Mouse (Mus musculus) kidney, embryonic 14.5 days (tissue): ENCODE data around the gene Ankrd33. TPM values are rescaled to one million over a fixed set of nuclear protein-coding genes. Genes with fewer than 3 reads are reported as not detected.
A peak's percentile ranks its signal among the peaks of the same experiment; 100 is the strongest.

ENCODE experiments used
- ATAC-seq: fragments of 200-750 bp; cut with Nextera tagmentation; 2 replicates; pipeline ENCODE4 v1.8.0; 2017; ENCODE audit warnings: moderate number of reproducible peaks, mild to moderate bottlenecking, moderate TSS enrichment, moderate library complexity; ENCODE audit not compliant: low FRiP score, low TSS enrichment
- H3K27ac ChIP-seq: fragments of 300-500 bp; sonication (generic); 2 replicates; pipeline ENCODE4 v1.5.1; 2014; ENCODE audit warnings: low read depth, mild to moderate bottlenecking, low read length, moderate library complexity, mixed read lengths
- H3K27me3 ChIP-seq: fragments of 300-500 bp; sonication (generic); 2 replicates; pipeline ENCODE4 v1.6.1; 2014; ENCODE audit warnings: mild to moderate bottlenecking, low read length; ENCODE audit not compliant: control insufficient read depth, insufficient read depth
- H3K36me3 ChIP-seq: fragments of 300-500 bp; sonication (generic); 2 replicates; pipeline ENCODE4 v1.6.1; 2014; ENCODE audit warnings: low read length, mixed read lengths; ENCODE audit not compliant: control insufficient read depth, insufficient read depth
- H3K4me1 ChIP-seq: fragments of 300-500 bp; sonication (generic); 2 replicates; pipeline ENCODE4 v1.6.1; 2014; ENCODE audit warnings: low read length, mixed read lengths; ENCODE audit not compliant: control insufficient read depth, insufficient read depth
- H3K4me2 ChIP-seq: fragments of 300-500 bp; sonication (generic); replicated peaks from 2 replicates; pipeline ENCODE4 v1.6.1; 2014; ENCODE audit warnings: low read depth, mild to moderate bottlenecking, low read length
- H3K4me3 ChIP-seq: fragments of 300-500 bp; sonication (generic); 2 replicates; pipeline ENCODE4 v1.5.1; 2014; ENCODE audit warnings: mild to moderate bottlenecking, low read length
- H3K9ac ChIP-seq: fragments of 300-500 bp; sonication (generic); 2 replicates; pipeline ENCODE4 v1.6.1; 2014; ENCODE audit warnings: low read depth, mild to moderate bottlenecking, low read length, moderate library complexity
- H3K9me3 ChIP-seq: fragments of 300-500 bp; sonication (generic); 2 replicates; pipeline ENCODE4 v1.6.1; 2016; ENCODE audit warnings: low read length; ENCODE audit not compliant: control insufficient read depth
- WGBS: fragments of 180-500 bp; shearing (Covaris S2); extraction: QIAGEN DNeasy Blood & Tissue Kit; methylation state at CpG from one replicate; pipeline ENCODE4 v1.1.7; 2014; 5-methylcytosine and 5-hydroxymethylcytosine counted together
- polyA plus RNA-seq: library from polyadenylated mRNA; unstranded; fragments of >200 nt; fragmentation: Nextera tagmentation; extraction: Ambion mirVana; gene quantifications from 2 replicates; pipeline ENCODE4 v1.2.1, GENCODE M21; 2014

Ankrd33 gene
- polyA plus RNA-seq, 1 experiment from 2014 or later = not detected

DNA sequence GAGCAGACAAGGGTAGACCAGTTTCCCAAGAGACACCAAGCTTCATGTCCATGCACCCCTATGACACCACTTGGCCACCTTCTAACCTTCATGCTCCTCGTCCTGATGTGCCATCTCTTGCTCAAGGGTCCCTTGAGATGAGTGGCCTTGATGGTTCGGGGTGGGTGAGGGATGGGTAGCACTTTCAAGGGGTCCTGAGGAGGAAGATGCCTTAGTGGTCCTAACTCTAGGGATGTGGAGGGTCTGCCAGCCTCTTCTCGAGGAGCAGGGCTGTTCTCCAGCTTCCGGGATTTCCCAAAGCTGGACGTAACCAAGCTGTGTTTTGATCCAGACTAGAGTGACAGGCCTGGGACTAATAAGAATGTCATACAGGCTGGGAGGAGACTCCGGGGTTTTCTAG is 10.0 kb downstream of the Ankrd33 start:
- 90% methylated on average over 6 of the region's 6 CpGs for WGBS
- H3K9ac ChIP-seq = no peak overlapping the region
- no peak overlapping the region for H3K27ac ChIP-seq

DNA sequence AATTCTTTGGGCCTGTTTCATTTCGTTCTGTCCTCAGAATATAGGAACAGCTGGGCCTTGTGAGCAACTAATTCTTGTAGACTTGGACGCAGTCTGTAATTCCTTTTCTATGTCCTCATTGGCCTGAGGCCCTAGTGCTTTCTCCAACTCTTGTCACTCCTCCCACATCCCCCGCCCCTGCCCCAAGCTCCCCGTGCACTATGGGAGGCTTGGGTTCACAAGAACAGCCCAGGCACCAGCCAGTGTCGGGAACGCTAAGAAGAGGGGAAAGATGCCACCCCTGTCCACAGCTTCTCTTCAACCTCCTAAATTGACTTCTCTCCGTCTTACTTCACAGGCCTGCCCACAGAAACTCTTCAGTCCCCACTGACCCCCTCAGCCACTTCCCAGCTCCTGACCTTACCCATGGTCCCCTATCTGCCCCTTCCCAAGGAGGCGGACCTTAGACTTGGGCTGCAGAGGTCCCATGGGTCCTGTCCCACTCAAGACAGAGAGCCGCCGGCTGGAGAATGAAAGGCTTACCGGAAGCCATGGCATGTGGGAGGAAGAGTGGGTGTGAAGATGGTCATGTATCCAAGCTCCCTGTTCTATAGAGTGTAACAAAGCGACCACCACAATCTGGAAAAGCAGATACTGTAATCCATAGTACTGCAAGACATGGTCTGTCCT is 11.5 kb downstream of the Ankrd33 start:
- H3K4me2 ChIP-seq = no peak overlapping the region
- H3K27ac ChIP-seq = 0 out of 2 replicates have a peak overlapping the region, but pooled peaks have one; percentile 26
- H3K9me3 ChIP-seq = no peaks in the 10 kb centered on the region
- H3K27me3 ChIP-seq = peaks cover 13% of the 10 kb centered on the region; the same call in 1 of the 2 replicates
- peaks cover 27% of the 10 kb centered on the region for H3K4me1 ChIP-seq
- H3K9ac ChIP-seq = no peak overlapping the region
- 0 out of 2 replicates have a peak, but pooled peaks have one; percentile 20 for ATAC-seq
- H3K4me3 ChIP-seq = no peak overlapping the region
- H3K36me3 ChIP-seq = no peaks in the 10 kb centered on the region
- WGBS = 67% methylated on average over 12 of the region's 12 CpGs

More for the DNA sequence above, 10.0 kb downstream of the Ankrd33 start:
- Histone ChIP-seq H3K4me3 (no peak overlapping the region), H3K4me2 (no peak overlapping the region), H3K27me3 (peaks cover 13% of the 10 kb centered on the region; the same call in 1 of the 2 replicates), H3K36me3 (no peaks in the 10 kb centered on the region), H3K9me3 (no peaks in the 10 kb centered on the region), H3K4me1 (peaks cover 18% of the 10 kb centered on the region; the same call in 1 of the 2 replicates)
- ATAC-seq = no peak

DNA sequence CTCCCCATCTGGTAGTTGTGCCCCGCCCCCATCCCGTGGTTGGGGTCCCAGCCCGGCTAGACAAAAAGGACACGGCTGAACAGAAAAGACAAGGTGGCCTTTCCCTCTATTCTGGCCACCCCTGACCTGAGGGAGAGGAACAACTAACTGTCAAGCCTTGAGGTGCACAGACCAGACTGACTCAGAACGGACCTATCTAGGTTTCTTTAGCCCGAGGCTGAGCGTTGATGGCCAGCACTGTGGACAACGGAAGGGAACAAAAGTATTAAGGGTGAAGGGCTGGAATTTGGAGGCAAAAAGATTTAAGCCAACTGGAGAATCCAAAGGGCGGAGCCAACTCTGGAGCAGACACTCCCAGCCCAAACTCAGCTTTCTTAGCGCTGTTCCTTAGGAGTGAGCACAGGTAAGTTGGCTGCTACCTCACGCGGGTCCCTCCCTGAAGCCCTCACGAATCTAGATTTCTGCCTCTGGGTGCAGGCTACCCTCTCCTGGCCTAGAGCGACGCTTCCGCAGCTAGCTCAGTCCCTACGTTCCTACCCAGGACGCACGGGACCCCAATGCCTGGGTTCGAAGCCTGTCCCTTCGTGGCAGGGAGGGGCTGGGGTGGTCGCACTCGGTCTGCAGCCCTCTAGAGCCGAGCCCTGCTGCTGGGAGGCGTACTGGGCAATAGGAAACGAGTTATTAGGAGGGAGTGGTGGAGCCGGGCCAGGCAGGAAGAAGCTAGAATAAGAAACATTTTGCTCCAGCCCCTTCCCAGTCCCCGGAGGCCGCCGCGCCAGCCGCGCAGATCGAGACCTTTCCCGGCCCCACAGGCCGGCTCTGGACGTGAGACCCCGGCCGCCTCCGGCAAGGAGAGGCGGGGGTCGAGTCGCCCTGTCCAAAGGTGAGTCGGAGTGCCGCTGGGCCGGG is 12.9 kb downstream of the Ankrd33 start, which contains the start of gene Acvrl1:
Gene Acvrl1 (plus strand): TSS at position 342 of the 909 bp plus-strand sequence.
- H3K27ac ChIP-seq = no peak within 1 kb of the TSS
- 5% methylated on average over 40 of the region's 46 CpGs for whole genome bisulfite sequencing
- H3K4me1 ChIP-seq = peaks cover 36% of the 10 kb centered on the region
- no peaks in the 10 kb centered on the region for H3K36me3 ChIP-seq
- no peaks in the 10 kb centered on the region for H3K9me3 ChIP-seq
- peaks cover 13% of the 10 kb centered on the region; the same call in 1 of the 2 replicates for H3K27me3 ChIP-seq
- ATAC-seq = peak; percentile 26
- peak within 1 kb of the TSS; percentile 72 for H3K4me2 ChIP-seq
- H3K9ac ChIP-seq = peak within 1 kb of the TSS; percentile 72
- peak within 1 kb of the TSS; percentile 51 for H3K4me3 ChIP-seq

DNA sequence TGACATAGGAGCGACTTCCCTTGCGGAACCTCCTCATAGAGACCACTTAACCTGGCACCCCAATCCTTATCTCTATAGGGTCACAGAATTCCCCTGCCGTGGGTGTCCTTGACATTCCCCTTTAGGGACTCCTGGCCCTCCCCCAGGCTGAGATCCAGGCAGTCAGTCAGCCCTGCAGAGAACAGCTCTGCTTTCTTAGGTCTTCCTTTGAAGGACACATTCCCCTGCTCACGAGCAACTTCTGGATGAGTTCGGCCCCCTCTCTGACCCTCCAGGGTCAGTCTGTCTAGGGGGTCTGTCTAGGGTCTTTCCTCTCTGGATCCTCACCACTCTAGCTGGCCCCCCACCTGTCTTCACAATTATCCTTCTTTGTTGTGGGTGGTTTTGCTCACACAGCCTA is 13.9 kb downstream of the Ankrd33 start:
- WGBS = 17% methylated on average over 5 of the region's 5 CpGs

DNA sequence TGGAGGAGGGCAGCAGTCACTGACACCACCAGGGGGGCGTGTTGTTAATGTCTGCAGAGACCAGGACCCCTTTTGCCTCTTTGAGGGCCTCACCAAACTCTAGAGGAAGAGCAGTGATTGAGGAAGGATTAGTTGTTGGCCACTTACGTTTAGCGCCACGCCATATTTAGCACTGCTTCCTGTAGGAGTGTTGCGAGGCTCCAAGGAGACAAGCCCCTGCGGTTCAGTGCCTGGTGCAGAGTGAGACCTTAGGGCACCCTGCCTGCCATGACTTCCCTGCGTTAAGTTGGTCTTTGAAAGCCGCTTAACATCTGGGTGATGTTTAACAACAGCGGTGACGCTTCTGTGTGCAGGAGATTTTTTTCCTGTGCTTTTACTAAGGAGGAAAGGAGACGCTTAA is 15.9 kb downstream of the Ankrd33 start:
- Histone ChIP-seq H3K4me3 (no peak overlapping the region), H3K9ac (peak overlapping the region; percentile 2; the same call in 1 of the 2 replicates), H3K27ac (no peak overlapping the region), H3K4me2 (no peak overlapping the region; the same call in 1 of the 2 replicates), H3K36me3 (no peaks in the 10 kb centered on the region), H3K27me3 (peaks cover 13% of the 10 kb centered on the region; the same call in 1 of the 2 replicates), H3K4me1 (peaks cover 47% of the 10 kb centered on the region), H3K9me3 (no peaks in the 10 kb centered on the region)
- no peak for ATAC-seq
- 17% methylated on average over 11 of the region's 11 CpGs for WGBS

More for the DNA sequence above, 13.9 kb downstream of the Ankrd33 start:
- Histone ChIP-seq H3K27ac (no peak overlapping the region), H3K4me1 (peaks cover 45% of the 10 kb centered on the region), H3K9me3 (no peaks in the 10 kb centered on the region), H3K36me3 (no peaks in the 10 kb centered on the region), H3K4me2 (peak overlapping the region; percentile 72), H3K27me3 (peaks cover 13% of the 10 kb centered on the region; the same call in 1 of the 2 replicates), H3K9ac (0 out of 2 replicates have a peak overlapping the region, but pooled peaks have one; percentile 72), H3K4me3 (peak overlapping the region; percentile 51)
- ATAC-seq = no peak

DNA sequence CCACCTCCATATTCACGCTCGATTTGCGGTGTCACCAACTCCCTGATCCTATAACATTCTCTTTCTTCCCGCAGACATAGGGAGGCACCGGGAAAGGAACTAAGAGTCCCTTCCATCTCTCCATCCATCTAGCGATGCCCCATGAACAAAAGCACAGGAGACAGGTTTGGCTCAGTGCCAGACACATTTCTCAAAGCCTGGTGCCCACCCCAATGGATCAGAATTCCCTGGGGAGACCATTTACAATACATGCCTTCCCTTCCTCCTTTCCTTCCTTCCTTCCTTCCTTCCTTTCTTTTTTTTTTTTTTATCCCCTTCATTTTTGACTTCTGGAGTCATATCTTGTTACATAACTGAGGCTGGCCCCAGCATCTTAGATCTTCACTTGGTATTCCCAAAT is 16.5 kb downstream of the Ankrd33 start:
- WGBS = 41% methylated on average over 6 of the region's 6 CpGs
- no peak for ATAC-seq
- no peak overlapping the region for H3K4me3 ChIP-seq
- H3K4me1 ChIP-seq = peaks cover 47% of the 10 kb centered on the region
- no peaks in the 10 kb centered on the region for H3K9me3 ChIP-seq
- H3K36me3 ChIP-seq = no peaks in the 10 kb centered on the region
- H3K4me2 ChIP-seq = no peak overlapping the region; the same call in 1 of the 2 replicates
- peak overlapping the region; percentile 2; the same call in 1 of the 2 replicates for H3K9ac ChIP-seq
- H3K27ac ChIP-seq = no peak overlapping the region
- H3K27me3 ChIP-seq = peaks cover 13% of the 10 kb centered on the region; the same call in 1 of the 2 replicates

DNA sequence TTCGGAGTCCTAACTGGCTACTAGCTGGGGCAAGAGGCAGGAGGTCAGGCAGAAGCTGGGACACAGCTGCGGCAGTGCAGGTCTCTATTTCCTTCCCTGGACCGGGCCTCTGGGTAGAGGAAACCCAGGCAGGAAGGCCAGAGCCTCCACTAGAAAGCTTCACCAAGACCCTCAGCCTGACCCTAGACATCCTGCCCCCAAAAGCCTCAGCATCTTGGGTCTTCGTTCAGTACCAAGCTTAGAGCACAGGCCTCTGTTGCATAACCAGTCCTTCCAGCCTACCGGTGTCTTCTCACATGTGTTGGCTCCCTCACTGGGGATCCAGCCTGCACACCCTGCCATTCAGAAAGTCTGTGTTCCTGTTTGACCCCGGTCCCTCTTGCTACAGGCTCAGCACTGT is 17.2 kb downstream of the Ankrd33 start:
- peaks cover 47% of the 10 kb centered on the region for H3K4me1 ChIP-seq
- no peak for ATAC-seq
- peaks cover 9% of the 10 kb centered on the region; the same call in 1 of the 2 replicates for H3K27me3 ChIP-seq
- peak overlapping the region; percentile 48; the same call in 1 of the 2 replicates for H3K27ac ChIP-seq
- no peak overlapping the region for H3K9ac ChIP-seq
- no peak overlapping the region for H3K4me2 ChIP-seq
- no peak overlapping the region for H3K4me3 ChIP-seq
- no peaks in the 10 kb centered on the region for H3K36me3 ChIP-seq
- 72% methylated on average over 6 of the region's 6 CpGs for WGBS
- no peaks in the 10 kb centered on the region for H3K9me3 ChIP-seq

DNA sequence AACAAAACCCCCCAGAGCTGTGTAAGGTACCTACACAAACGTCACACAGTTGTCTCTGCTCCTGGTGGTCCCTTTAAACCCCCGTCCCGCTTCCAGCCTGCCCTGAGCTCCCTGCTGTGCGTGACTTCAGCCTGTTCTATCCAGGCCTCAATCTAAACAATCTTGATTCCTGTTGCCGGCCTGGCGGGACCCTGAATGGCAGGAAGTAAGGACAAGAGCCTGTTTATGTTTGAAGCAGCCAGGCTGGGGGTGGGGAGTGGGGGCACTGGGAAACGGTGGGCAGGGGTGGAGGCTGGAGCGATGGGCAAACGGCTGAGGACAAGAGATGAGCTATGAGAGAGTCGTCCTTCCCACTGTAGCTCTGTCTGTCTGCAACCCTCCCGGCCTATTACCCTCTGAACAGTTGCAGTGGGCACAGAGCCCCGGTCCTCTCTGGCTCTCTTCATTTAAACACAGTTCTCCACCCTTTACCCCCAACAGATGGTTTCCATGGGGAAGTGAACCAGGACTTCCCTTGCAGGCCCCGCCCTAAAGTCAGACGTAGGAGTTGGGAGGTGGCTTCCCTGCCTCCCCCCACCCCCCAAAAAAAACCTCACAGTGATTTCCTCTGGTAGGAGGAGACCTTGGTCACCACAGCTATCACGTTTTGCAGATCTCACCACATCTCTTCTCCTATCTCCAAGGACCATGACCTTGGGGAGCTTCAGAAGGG is 18.6 kb downstream of the Ankrd33 start:
- Histone ChIP-seq H3K27me3 (peaks cover 6% of the 10 kb centered on the region; the same call in 1 of the 2 replicates), H3K4me3 (no peak overlapping the region; the same call in 1 of the 2 replicates), H3K4me2 (peak overlapping the region; percentile 25), H3K9ac (0 out of 2 replicates have a peak overlapping the region, but pooled peaks have one; percentile 12), H3K27ac (peak overlapping the region; percentile 65), H3K9me3 (no peaks in the 10 kb centered on the region), H3K36me3 (no peaks in the 10 kb centered on the region), H3K4me1 (peaks cover 38% of the 10 kb centered on the region)
- WGBS = 23% methylated on average over 15 of the region's 15 CpGs
- ATAC-seq = 0 out of 2 replicates have a peak, but pooled peaks have one; percentile 36
